Comparison of ENCODE assay signal across 10 mouse cellular contexts in genomic region chr10:15392027-15392816, GRCm38 (mm10).
DNase-seq lines count a peak whose midpoint lies in the region; ATAC-seq and TF ChIP-seq lines count a peak whose summit lies in the region.
"Had no signal": no experiment of that assay in that cellular context is flagged by ENCODE, and none has a peak within 500 bp of the region (broad histone marks: within the 10 kb centered on the region; RNA-seq: fewer than 3 reads in every experiment).

No protein-coding gene starts in this region.

- WGBS in kidney, adult 2 months: 41% methylated on average over 5 of the region's 5 CpGs
- WGBS in kidney, embryonic 14.5 days: 57% methylated on average over 5 of the region's 5 CpGs
- WGBS in embryonic facial prominence, embryonic 15.5 days: 22% methylated on average over 5 of the region's 5 CpGs

- no peak for ATAC-seq in kidney, embryonic 14.5 days (ENCODE audit: low FRiP score, low TSS enrichment)
- no peak for ATAC-seq in embryonic facial prominence, embryonic 15.5 days (ENCODE audit: insufficient number of reproducible peaks, low FRiP score, low TSS enrichment, low read depth)
- no peak for ATAC-seq in activated CD4-positive, CD25-positive, alpha-beta regulatory T cell, adult 4 months
- ATAC-seq: hindbrain, embryonic 16.5 days had no signal

- no peaks in the 10 kb centered on the region for H3K4me1 ChIP-seq in kidney, adult 2 months (ENCODE audit: control insufficient read depth, insufficient read depth, low read length)
- no peaks in the 10 kb centered on the region for H3K4me1 ChIP-seq in kidney, embryonic 14.5 days (ENCODE audit: control insufficient read depth, insufficient read depth, low read length)
- no peaks in the 10 kb centered on the region for H3K4me1 ChIP-seq in embryonic facial prominence, embryonic 15.5 days

- no peak overlapping the region for H3K27ac ChIP-seq in kidney, adult 2 months (ENCODE audit: insufficient read depth, low read depth, low read length)
- no peak overlapping the region for H3K27ac ChIP-seq in kidney, embryonic 14.5 days (ENCODE audit: low read depth, low read length)
- peak overlapping the region; percentile 45; the same call in 1 of the 2 replicates for H3K27ac ChIP-seq in embryonic facial prominence, embryonic 15.5 days (replicated peaks)

- H3K9me3 ChIP-seq in kidney, embryonic 14.5 days (ENCODE audit: control insufficient read depth, low read length): no peaks in the 10 kb centered on the region
- no peaks in the 10 kb centered on the region for H3K9me3 ChIP-seq in embryonic facial prominence, embryonic 15.5 days (replicated peaks)

- TF ChIP-seq POLR2A in kidney, adult 2 months (IDR thresholded peaks at IDR 0.05; ENCODE audit: low read depth, low read length): no peak

- no peaks in the 10 kb centered on the region for H3K27me3 ChIP-seq in kidney, adult 2 months (replicated peaks; ENCODE audit: control insufficient read depth, insufficient read depth, low read length)
- no peaks in the 10 kb centered on the region for H3K27me3 ChIP-seq in kidney, embryonic 14.5 days (ENCODE audit: control insufficient read depth, insufficient read depth, low read length)
- H3K27me3 ChIP-seq in embryonic facial prominence, embryonic 15.5 days: no peaks in the 10 kb centered on the region

- H3K4me3 ChIP-seq in kidney, adult 2 months (ENCODE audit: insufficient read depth, low read depth, low read length): no peak overlapping the region
- no peak overlapping the region for H3K4me3 ChIP-seq in kidney, embryonic 14.5 days (ENCODE audit: low read length)
- H3K4me3 ChIP-seq in embryonic facial prominence, embryonic 15.5 days (replicated peaks): no peak overlapping the region

- H3K4me2 ChIP-seq in kidney, embryonic 14.5 days (replicated peaks; ENCODE audit: low read depth, low read length): no peak overlapping the region
- no peak overlapping the region for H3K4me2 ChIP-seq in embryonic facial prominence, embryonic 15.5 days (replicated peaks)

- H3K9ac ChIP-seq in kidney, embryonic 14.5 days (ENCODE audit: low read depth, low read length): no peak overlapping the region
- H3K9ac ChIP-seq in embryonic facial prominence, embryonic 15.5 days: no peak overlapping the region

- peak; percentile 53 for DNase-seq in kidney, adult 2 months
- peak; percentile 90 for DNase-seq in Muller cell, postnatal 12 days (ENCODE audit: inconsistent ontology term)
- peak; percentile 3 for DNase-seq in lung, postnatal 10 days
- DNase-seq in right cerebral cortex, postnatal 4 days: no peak
- DNase-seq: cerebellum, adult 11-12 months; thymus, postnatal 25 days had no signal

- no peak for TF ChIP-seq CTCF in kidney, adult 2 months (conservative IDR thresholded peaks at IDR 0.05; ENCODE audit: insufficient read depth, insufficient read length, low read depth, low read length)

- no peaks in the 10 kb centered on the region for H3K36me3 ChIP-seq in kidney, adult 2 months (ENCODE audit: control insufficient read depth, insufficient read depth, low read length)
- H3K36me3 ChIP-seq in kidney, embryonic 14.5 days (ENCODE audit: control insufficient read depth, insufficient read depth, low read length): no peaks in the 10 kb centered on the region
- H3K36me3 ChIP-seq in embryonic facial prominence, embryonic 15.5 days: no peaks in the 10 kb centered on the region
